Mouse (Mus musculus) thymus, postnatal 25 days (tissue): ENCODE measurements around the gene Zfp981.
"Not testable (repeated sequence)": the region's sequence is repeated elsewhere in the genome, so short reads cannot be mapped to it uniquely, and the experiment has no call there.

Source experiments
- DNase-seq: peaks from one replicate; pipeline ENCODE4 v3.0.0; 2022

The Zfp981 gene

DNA sequence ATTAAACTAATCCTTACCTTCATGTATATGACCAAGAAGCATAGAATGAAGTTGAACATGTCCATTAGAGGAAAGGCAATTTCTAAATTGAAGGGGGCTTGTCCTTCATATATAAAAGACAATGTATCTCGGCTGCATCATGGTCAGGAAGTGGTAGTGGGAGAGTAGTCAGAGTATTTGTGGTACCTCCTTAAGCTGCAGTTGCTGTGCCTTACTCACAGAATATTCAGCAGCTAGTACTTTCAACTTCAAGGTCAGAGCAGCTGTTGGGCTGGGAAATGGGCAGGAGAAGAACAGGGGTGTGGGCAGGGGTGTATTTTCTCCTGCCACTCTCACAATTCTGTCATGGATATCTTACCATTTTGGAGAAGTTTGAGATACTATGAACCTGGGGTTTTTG is 15.1 kb upstream of the Zfp981 start:
- not testable (repeated sequence) for DNase-seq

GRCm38 (mm10) chr4:146489196-146489595 is 12.6 kb upstream of the Zfp981 start:
- DNase-seq = not testable (repeated sequence)

GRCm38 (mm10) chr4:146491993-146492392 is 9.8 kb upstream of the Zfp981 start:
- DNase-seq = not testable (repeated sequence)

DNA sequence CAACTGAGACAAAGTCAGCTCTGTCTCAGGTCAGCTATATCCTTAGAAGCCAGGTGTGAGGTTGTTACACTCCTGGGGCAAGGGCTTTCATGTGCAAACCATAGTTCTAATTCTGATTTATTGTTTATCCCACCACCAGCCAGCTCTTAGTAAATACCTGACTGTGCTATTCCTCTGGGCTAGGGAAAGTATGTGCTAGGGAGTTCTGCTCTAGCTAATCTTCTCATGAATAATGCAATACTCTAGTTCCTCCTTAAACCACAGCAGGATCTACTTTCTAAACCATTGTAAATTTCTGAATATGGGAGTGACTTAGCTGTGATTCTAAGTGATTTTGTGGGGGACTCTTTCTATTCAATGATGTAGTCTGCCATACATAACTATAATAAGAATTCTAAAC is 9.4 kb upstream of the Zfp981 start:
- DNase-seq = no peak

- DNase-seq = no peak
Measured at GRCm38 (mm10) chr4:146492851-146493250, 9.0 kb upstream of the Zfp981 start.

- not testable (repeated sequence) for DNase-seq
Measured at GRCm38 (mm10) chr4:146493319-146493907, 8.4 kb upstream of the Zfp981 start.

GRCm38 (mm10) chr4:146494980-146495379 is 6.8 kb upstream of the Zfp981 start:
- no peak for DNase-seq

DNA sequence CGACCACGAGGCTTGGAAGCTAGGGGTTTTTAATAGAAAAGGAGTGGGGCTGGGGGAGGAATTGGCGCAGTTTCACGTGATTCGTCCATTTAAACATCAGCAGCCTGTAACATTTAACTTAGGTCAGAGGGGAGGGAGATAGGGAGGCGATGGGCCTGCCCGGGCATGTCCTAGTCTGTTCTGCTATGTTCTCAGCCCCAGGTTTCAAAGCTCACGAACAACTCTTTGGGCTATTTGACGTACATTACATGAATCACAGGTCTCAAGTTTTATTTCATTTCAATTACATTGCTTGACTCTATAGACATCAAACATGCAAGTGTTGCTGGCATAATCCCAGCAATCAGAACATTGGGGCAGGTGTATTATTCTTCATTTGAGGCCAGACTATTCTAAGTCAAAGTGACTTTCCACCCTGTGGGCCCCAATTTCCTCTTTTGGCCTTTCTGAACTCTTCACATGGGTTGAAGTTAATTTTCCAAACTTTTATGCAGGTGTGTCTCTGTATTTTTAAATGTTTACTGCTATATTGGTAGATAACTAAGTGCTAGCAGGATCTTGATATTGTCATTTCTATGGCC is 4.0 kb upstream of the Zfp981 start:
- DNase-seq = not testable (repeated sequence)

- DNase-seq = not testable (repeated sequence)
Measured at GRCm38 (mm10) chr4:146509029-146509428, 7.2 kb downstream of the Zfp981 start.

DNA sequence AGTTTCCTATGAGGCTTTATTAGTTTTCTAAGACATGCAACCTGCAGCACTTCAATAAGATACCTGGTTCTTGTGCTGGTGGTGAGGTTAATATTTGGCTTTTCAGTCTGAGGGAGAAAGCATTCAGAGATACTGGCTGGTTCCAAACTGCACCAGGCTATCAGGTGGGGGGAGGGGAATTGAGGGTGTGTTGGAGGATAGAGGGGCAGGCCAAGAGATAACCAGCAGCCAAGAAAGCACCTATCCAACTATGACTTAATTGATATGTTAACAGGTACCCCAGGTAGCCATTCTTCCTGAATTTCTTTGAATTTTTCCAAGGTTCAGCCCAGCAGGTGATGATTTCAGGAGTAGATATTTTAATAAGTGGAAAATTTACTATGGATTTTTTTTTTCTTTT is 10.0 kb downstream of the Zfp981 start:
- not testable (repeated sequence) for DNase-seq

- DNase-seq = no peak
Measured at GRCm38 (mm10) chr4:146516474-146516873, 14.6 kb downstream of the Zfp981 start.

DNA sequence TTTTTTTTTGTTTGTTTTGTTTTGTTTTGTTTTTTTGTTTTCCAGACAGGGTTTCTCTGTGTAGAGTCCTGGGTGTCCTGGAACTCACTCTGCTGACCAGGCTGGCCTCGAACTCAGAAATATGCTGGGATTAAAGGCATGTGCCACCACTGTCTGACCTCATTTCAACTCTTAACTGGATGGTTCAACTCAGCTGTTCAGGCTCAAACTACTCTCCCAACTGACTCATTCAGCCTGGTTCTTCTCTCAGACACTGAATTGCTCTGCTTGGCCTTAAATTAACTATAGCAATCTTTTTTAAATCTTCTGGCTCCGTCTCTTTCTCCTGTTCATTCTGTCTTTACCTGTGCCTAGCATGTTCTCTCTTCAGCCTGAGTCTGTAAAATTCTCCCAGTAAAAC is 15.3 kb downstream of the Zfp981 start:
- DNase-seq = not testable (repeated sequence)

GRCm38 (mm10) chr4:146520723-146521122 is 18.9 kb downstream of the Zfp981 start:
- no peak for DNase-seq

DNA sequence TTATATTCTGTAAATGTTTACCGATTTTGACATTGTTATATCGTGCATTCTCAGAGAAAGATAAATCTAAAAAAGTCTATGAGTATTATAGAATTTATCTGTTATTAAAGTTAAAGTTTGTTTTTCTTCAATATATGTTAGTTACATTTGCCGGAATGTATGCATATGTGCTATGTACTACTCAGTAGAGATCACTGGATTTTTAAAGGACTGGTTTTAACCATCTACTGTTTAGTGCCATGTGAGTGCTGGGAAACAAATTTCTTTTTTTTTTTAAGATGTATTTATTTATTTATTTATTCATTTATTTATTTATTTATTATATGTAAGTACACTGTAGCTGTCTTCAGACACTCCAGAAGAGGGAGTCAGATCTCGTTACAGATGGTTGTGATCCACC is 32.7 kb downstream of the Zfp981 start:
- DNase-seq = no peak

DNA sequence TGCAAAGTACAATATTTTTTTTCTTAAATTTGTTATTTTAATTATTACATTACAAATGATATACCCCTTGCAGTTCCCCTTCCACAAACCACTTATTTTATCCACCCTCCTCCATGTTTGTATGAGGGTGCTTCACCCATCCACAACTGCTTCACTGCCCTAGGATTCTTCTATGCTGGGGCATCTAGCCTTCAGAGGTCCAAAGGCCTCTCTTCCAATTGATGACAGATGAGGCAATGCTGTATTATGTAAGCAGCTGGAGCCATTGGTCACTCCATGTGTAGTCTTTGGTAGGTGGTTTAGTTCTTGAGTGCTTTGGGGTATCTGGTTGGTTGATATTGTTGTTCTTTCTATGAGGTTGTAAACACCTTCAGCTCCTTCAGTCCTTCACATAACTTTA is 34.1 kb downstream of the Zfp981 start:
- no peak for DNase-seq

DNA sequence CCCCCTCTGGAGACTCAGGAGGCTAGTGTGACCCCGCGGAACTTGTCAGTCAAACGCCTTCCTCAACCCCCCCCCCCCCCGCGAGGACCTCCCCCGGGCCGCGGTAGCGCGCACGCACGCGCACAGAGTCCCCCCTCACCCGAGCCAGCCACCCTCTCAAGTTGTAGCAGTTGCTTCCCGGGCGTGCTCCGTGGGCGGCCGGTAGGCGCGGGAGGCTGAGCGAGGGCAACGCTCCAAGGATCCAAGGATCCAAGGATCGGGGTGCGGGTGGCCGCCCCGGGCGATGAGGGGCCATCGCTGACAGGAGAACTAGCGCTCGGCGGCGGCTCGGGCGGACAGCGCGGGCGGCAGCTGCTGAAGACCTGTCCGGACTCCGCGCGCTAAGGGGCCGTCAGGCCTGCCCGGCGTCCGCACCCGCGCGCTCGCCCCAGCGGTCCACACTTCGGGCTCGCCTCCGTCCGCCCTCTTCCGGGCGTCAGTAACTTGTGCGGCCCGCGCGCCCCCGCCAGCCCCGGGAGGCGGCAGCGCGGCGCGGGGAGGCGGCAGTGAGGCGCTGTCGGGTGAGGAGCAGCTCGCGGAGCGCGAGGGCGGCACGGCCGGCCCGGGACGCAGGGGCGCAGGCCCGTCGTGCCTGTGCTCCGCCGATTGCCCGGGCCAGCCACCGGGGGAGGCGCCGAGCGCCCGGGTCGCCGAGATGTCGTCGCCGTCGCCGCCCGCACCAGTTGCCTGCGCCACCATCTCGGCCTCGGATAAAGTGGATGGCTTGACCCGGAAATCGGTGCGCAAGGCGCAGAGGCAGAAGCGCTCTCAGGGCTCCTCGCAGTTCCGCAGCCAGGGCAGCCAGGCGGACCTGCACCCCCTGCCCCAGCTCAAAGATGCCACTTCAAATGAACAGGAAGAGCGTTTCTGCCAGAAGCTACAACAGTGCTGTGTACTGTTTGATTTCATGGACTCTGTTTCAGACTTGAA is 78.4 kb downstream of the Zfp981 start:
- DNase-seq = not testable (repeated sequence)
